Mouse (Mus musculus) heart, embryonic 15.5 days (tissue): ENCODE results near the gene Myadm. TPM values are rescaled to one million over a fixed set of nuclear protein-coding genes. Genes with fewer than 3 reads are reported as not detected.
"Not testable (repeated sequence)": the region's sequence is repeated elsewhere in the genome, so short reads cannot be mapped to it uniquely, and the experiment has no call there.

Experiments
- ATAC-seq: fragments of 200-750 bp; cut with Nextera tagmentation; replicated peaks from 2 replicates; pipeline ENCODE4 v1.8.0; 2017; ENCODE audit warnings: low read depth, moderate TSS enrichment; ENCODE audit not compliant: insufficient number of reproducible peaks, insufficient read depth, low FRiP score
- H3K27ac ChIP-seq: fragments of 300-500 bp; sonication (generic); 2 replicates; pipeline ENCODE4 v1.5.1; 2015; ENCODE audit warnings: mild to moderate bottlenecking, inconsistent platforms
- H3K27me3 ChIP-seq: fragments of 300-500 bp; sonication (generic); 2 replicates; pipeline ENCODE4 v1.6.1; 2015; ENCODE audit warnings: inconsistent platforms
- H3K36me3 ChIP-seq: fragments of 300-500 bp; sonication (generic); 2 replicates; pipeline ENCODE4 v1.6.1; 2015; ENCODE audit warnings: mild to moderate bottlenecking, inconsistent platforms
- H3K4me1 ChIP-seq: fragments of 300-500 bp; sonication (generic); replicated peaks from 2 replicates; pipeline ENCODE4 v1.6.1; 2015; ENCODE audit warnings: inconsistent platforms
- H3K4me2 ChIP-seq: fragments of 300-500 bp; sonication (generic); 2 replicates; pipeline ENCODE4 v1.6.1; 2015; ENCODE audit warnings: inconsistent platforms, mild to moderate bottlenecking, moderate library complexity
- H3K4me3 ChIP-seq: fragments of 300-500 bp; sonication (generic); 2 replicates; pipeline ENCODE4 v1.5.1; 2015; ENCODE audit warnings: mild to moderate bottlenecking, inconsistent platforms
- H3K9ac ChIP-seq: fragments of 300-500 bp; sonication (generic); 2 replicates; pipeline ENCODE4 v1.6.1; 2015; ENCODE audit warnings: mild to moderate bottlenecking, inconsistent platforms
- H3K9me3 ChIP-seq: fragments of 300-500 bp; sonication (generic); replicated peaks from 2 replicates; pipeline ENCODE4 v1.6.1; 2016; ENCODE audit warnings: inconsistent platforms
- WGBS: fragments of 180-500 bp; shearing (Covaris S2); methylation state at CpG from one replicate; pipeline ENCODE4 v1.1.7; 2015; ENCODE audit warnings: mixed read lengths; 5-methylcytosine and 5-hydroxymethylcytosine counted together
- polyA plus RNA-seq: library from polyadenylated mRNA; unstranded; fragments of >200 nt; fragmentation: Nextera tagmentation; extraction: Ambion mirVana; gene quantifications from 2 replicates; pipeline ENCODE4 v1.2.1, GENCODE M21; 2015

Myadm gene
- polyA plus RNA-seq, 1 experiment from 2014 or later: 182 TPM

- ATAC-seq: peak; percentile 58
- Histone ChIP-seq H3K4me3 (no peak overlapping the region), H3K36me3 (no peaks in the 10 kb centered on the region), H3K4me2 (no peak overlapping the region), H3K27me3 (no peaks in the 10 kb centered on the region), H3K9ac (no peak overlapping the region), H3K4me1 (peaks cover 9% of the 10 kb centered on the region), H3K27ac (peak overlapping the region; percentile 83), H3K9me3 (no peaks in the 10 kb centered on the region)
- 29% methylated on average over 6 of the region's 6 CpGs for WGBS
Observed at GRCm38 (mm10) chr7:3275455-3276170, 13.3 kb upstream of the Myadm start.

DNA sequence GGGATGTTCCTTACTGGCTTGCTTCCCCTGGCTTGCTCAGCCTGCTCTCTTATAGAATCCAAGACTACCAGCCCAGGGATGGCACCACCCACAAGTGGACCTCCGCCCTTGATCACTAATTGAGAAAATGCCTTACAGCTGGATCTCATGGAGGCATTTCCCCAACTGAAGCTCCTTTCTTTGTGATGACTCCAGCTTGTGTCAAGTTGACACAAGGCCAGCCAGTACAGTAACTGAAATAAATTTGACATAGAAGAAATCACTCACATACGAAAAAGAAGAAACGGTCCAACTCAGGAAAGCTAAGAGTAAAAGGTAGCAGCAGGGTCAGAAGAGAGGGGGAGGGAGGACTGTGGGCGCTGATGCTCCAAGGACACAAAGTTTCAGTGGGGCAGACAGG lies 12.1 kb upstream of the Myadm start:
- not testable (repeated sequence) for H3K4me3 ChIP-seq, H3K9me3 ChIP-seq, H3K36me3 ChIP-seq, H3K4me2 ChIP-seq, H3K27me3 ChIP-seq, H3K27ac ChIP-seq, ATAC-seq, H3K9ac ChIP-seq
- 70% methylated on average over 4 of the region's 4 CpGs for WGBS
- H3K4me1 ChIP-seq: peaks cover 14% of the 10 kb centered on the region

DNA sequence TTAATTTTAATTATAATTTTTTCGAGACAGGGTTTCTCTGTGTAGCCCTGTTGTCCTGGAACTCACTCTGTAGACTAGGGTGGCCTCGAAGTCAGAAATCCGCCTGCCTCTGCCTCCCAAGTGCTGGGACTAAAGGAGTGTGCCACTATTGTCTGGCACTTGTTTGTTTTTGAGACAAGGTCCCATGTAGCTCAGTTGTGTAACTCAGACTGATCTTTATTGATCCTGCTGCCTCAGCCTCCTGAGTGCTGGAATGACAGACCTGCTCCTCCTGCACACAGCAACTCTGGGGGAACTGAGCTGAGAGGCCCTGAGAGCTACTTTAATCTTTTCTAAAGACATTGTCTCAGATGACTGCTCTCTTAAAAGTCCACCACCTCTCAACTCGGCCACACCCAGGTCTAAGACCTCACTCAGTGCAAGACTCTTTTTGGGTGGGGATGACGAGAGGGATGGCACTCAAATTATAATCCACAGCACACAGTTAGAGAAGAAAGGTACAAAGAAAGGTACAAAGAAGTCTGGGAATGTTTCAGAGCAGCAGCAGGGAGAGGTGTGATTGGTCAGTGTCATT lies 8.7 kb upstream of the Myadm start:
- no peaks in the 10 kb centered on the region for H3K36me3 ChIP-seq
- peaks cover 12% of the 10 kb centered on the region for H3K4me1 ChIP-seq
- H3K9ac ChIP-seq: 0 out of 2 replicates have a peak overlapping the region, but pooled peaks have one; percentile 2
- H3K9me3 ChIP-seq: no peaks in the 10 kb centered on the region
- peak overlapping the region; percentile 79 for H3K27ac ChIP-seq
- H3K4me3 ChIP-seq: no peak overlapping the region
- WGBS: 59% methylated on average over 5 of the region's 5 CpGs
- ATAC-seq: no peak
- H3K4me2 ChIP-seq: no peak overlapping the region
- H3K27me3 ChIP-seq: no peaks in the 10 kb centered on the region

DNA sequence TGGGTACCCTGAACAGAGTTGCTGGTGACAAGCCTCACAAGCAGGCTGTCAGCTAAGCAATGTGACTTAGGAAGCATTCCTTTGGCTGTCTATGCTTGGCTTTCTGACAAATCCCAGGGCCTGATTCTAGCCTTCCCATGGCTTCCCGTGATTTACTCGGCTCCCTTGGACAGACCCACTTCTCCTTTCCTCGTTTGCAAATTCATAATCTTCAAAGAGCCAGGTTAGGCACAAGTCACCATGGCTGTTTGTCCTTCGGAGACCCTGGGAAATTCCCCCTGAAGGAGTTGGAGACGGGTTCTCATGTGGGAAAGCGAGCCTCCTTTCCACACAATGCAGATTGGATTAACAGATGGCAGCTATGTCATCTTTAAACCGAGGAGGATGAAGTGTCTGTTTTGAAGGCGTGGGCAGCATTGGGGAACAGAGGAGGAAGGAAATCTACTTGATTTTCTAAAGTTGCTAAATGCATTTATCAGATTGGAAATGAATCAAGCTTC lies 8.2 kb upstream of the Myadm start:
- peaks cover 12% of the 10 kb centered on the region for H3K4me1 ChIP-seq
- no peak overlapping the region for H3K9ac ChIP-seq
- H3K9me3 ChIP-seq: no peaks in the 10 kb centered on the region
- no peaks in the 10 kb centered on the region for H3K27me3 ChIP-seq
- H3K36me3 ChIP-seq: no peaks in the 10 kb centered on the region
- no peak overlapping the region for H3K4me3 ChIP-seq
- peak overlapping the region; percentile 39; the same call in 1 of the 2 replicates for H3K4me2 ChIP-seq
- whole genome bisulfite sequencing: 16% methylated on average over 8 of the region's 8 CpGs
- peak; percentile 75 for ATAC-seq
- H3K27ac ChIP-seq: peak overlapping the region; percentile 79

- Histone ChIP-seq H3K4me2 (no peak overlapping the region), H3K9me3 (no peaks in the 10 kb centered on the region), H3K36me3 (no peaks in the 10 kb centered on the region), H3K4me1 (peaks cover 12% of the 10 kb centered on the region), H3K27me3 (no peaks in the 10 kb centered on the region), H3K27ac (no peak overlapping the region), H3K9ac (no peak overlapping the region), H3K4me3 (no peak overlapping the region)
- 74% methylated on average over 6 of the region's 6 CpGs for WGBS
- ATAC-seq: no peak
Observed at GRCm38 (mm10) chr7:3281741-3282140, 7.1 kb upstream of the Myadm start.

DNA sequence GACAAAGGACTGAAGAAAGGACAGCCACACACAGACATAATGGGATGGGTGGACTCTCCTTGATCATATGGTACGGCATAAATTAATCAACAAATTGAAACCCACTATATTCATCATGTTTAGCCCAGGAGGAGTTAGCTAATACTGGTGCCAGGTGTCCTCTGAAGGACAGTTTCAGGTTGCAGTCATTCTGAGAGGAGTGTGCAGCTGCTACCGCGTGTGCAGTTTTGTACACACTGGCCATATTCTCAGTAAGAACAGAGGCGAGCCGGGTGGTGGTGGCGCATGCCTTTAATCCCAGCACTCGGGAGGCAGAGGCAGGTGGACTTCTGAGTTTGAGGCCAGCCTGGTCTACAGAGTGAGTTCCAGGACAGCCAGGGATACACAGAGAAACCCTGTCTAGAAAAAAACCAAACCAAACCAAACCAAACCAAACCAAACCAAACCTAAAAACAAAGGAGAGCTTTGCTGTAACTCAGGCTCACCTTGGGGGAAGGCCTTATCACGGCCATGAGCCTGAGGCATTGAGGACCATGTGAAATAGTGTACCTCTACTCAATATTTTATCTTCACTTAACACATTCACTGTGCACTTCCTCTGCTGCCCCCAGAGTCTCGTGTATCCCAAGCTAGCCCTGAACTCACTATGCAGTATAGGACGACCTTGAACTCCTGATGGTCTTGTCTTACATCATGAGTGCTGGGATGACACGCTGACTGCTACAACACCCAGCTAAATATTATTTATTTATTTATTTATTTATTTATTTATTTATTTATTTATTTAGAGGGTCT lies 5.6 kb upstream of the Myadm start:
- no peak for ATAC-seq
- no peak overlapping the region for H3K4me3 ChIP-seq
- H3K9me3 ChIP-seq: no peaks in the 10 kb centered on the region
- 83% methylated on average over 11 of the region's 11 CpGs for WGBS
- no peak overlapping the region for H3K4me2 ChIP-seq
- H3K27ac ChIP-seq: no peak overlapping the region
- no peaks in the 10 kb centered on the region for H3K27me3 ChIP-seq
- no peaks in the 10 kb centered on the region for H3K36me3 ChIP-seq
- peaks cover 12% of the 10 kb centered on the region for H3K4me1 ChIP-seq
- H3K9ac ChIP-seq: no peak overlapping the region

- Histone ChIP-seq H3K36me3 (no peaks in the 10 kb centered on the region), H3K4me3 (no peak overlapping the region), H3K4me2 (no peak overlapping the region), H3K9me3 (no peaks in the 10 kb centered on the region), H3K4me1 (peaks cover 15% of the 10 kb centered on the region), H3K27me3 (no peaks in the 10 kb centered on the region), H3K9ac (no peak overlapping the region), H3K27ac (no peak overlapping the region)
- 80% methylated on average over 10 of the region's 10 CpGs for WGBS
- no peak for ATAC-seq
Observed at GRCm38 (mm10) chr7:3284604-3285003, 4.3 kb upstream of the Myadm start.

GRCm38 (mm10) chr7:3286036-3286435 lies 2.8 kb upstream of the Myadm start:
- no peak for ATAC-seq
- no peak overlapping the region for H3K4me2 ChIP-seq
- no peak overlapping the region for H3K27ac ChIP-seq
- H3K9ac ChIP-seq: no peak overlapping the region
- no peaks in the 10 kb centered on the region for H3K36me3 ChIP-seq
- peaks cover 8% of the 10 kb centered on the region; the same call in 1 of the 2 replicates for H3K4me1 ChIP-seq
- no peak overlapping the region for H3K4me3 ChIP-seq
- WGBS: 88% methylated on average over 5 of the region's 5 CpGs
- no peaks in the 10 kb centered on the region for H3K27me3 ChIP-seq
- no peaks in the 10 kb centered on the region for H3K9me3 ChIP-seq

GRCm38 (mm10) chr7:3287186-3287585 lies 1.7 kb upstream of the Myadm start:
- Histone ChIP-seq H3K9ac (no peak overlapping the region), H3K4me2 (no peak overlapping the region), H3K9me3 (no peaks in the 10 kb centered on the region), H3K27me3 (no peaks in the 10 kb centered on the region), H3K36me3 (no peaks in the 10 kb centered on the region), H3K4me1 (peaks cover 16% of the 10 kb centered on the region; the same call in 1 of the 2 replicates), H3K27ac (no peak overlapping the region), H3K4me3 (no peak overlapping the region)
- no peak for ATAC-seq
- 68% methylated on average over 7 of the region's 7 CpGs for WGBS

DNA sequence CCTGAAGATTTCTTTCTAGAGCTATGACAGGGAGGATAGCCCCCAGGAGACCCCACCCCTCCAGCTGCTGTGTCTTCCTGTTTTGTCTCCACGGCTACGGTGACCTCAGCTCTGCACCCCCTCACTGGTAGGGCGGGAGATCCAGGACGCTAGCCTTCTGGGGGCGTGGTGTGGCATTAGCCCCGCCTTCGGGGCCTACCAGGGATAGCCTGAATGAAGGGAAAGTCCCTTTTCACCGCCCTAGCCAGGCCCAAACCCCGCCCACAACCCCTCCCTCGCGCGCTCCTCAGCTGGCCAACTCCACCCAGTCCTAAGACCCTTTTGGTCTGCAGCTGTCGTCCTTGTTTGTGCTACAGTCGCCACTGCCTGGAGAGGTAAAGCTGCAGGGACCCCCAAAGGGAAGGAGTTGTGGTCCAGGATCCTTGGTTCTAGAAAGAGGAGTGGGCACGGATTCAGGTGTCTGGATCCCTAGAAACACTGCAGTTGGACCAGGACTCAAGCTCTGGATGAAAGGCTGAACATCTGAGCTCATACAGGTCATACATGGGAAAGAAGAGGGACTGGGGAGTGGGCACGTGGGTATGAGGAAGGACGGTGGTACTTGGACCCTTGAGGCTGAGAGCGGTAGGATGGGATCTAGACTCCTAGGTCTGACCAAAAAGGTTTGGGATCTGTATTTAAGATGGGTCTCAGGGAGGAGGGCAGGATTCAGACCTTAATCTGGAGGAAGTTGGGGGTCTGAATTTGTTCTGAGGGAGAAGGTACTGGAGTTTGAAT lies 1.6 kb downstream of the Myadm start:
- Histone ChIP-seq H3K4me3 (peak overlapping the region; percentile 68), H3K36me3 (peaks cover 14% of the 10 kb centered on the region; the same call in 1 of the 2 replicates), H3K9me3 (no peaks in the 10 kb centered on the region), H3K4me1 (peaks cover 37% of the 10 kb centered on the region), H3K4me2 (peak overlapping the region; percentile 65), H3K27me3 (no peaks in the 10 kb centered on the region), H3K9ac (peak overlapping the region; percentile 74), H3K27ac (peak overlapping the region; percentile 88)
- peak; percentile 88 for ATAC-seq
- under 1% methylated on average over 18 of the region's 18 CpGs for WGBS

DNA sequence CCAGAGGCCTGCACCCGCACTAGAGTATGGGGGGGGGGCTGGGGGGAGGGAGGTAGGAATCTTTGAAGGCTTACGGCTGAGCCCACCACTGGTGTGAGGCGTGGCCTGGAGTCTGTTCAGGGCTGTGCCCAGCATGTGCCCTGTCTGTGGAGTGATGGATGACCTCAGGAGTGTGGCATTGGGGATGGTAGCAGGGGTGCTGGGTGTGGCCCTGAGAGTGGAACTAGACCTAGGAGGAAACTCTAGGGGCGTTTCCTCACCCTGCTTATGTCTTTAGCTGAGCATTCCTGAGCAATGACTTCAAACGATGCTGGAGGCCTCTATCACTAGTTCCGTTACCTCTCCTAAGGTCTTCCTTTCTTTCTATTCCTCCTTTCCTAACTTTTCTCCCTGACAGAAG lies 2.3 kb downstream of the Myadm start:
- 0 out of 2 replicates have a peak, but pooled peaks have one; percentile 6 for ATAC-seq
- WGBS: 15% methylated on average over 6 of the region's 6 CpGs

More for the DNA sequence above, 2.3 kb downstream of the Myadm start:
- peaks cover 44% of the 10 kb centered on the region for H3K4me1 ChIP-seq
- peak overlapping the region; percentile 71 for H3K9ac ChIP-seq
- H3K4me2 ChIP-seq: peak overlapping the region; percentile 65
- peak overlapping the region; percentile 68 for H3K4me3 ChIP-seq
- H3K36me3 ChIP-seq: peaks cover 21% of the 10 kb centered on the region
- H3K9me3 ChIP-seq: no peaks in the 10 kb centered on the region
- H3K27me3 ChIP-seq: no peaks in the 10 kb centered on the region
- peak overlapping the region; percentile 88 for H3K27ac ChIP-seq
